Mouse (Mus musculus) MEL (cell line): ENCODE measurements around the gene Il34. TPM values are rescaled to one million over a fixed set of nuclear protein-coding genes. Genes with fewer than 3 reads are reported as not detected.
"Not testable (repeated sequence)": the region's sequence is repeated elsewhere in the genome, so short reads cannot be mapped to it uniquely, and the experiment has no call there.

Source experiments
- DNase-seq: peaks from one replicate; pipeline ENCODE4 v3.0.0; 2011; ENCODE audit warnings: low read depth, low spot score
- H3K27ac ChIP-seq: 2 replicates; pipeline ENCODE4 v1.5.1; 2012; ENCODE audit warnings: low read depth, mild to moderate bottlenecking, control low read depth, low read length, moderate library complexity; ENCODE audit not compliant: control insufficient read depth
- H3K27me3 ChIP-seq, 2 experiments: fragments of 150-350 bp in 1 of 2; sonication (generic) in 1 of 2; 2 replicates each; pipeline ENCODE4 v1.6.1; 2012; ENCODE audit warnings: low read length in 2 of 2, mild to moderate bottlenecking in 2 of 2, improper control_type of control experiment in 1 of 2, moderate library complexity in 1 of 2; ENCODE audit not compliant: insufficient read depth in 2 of 2, control insufficient read depth in 1 of 2
- H3K36me3 ChIP-seq, 2 experiments: 2 replicates each; pipeline ENCODE4 v1.6.1; 2012 to 2014; ENCODE audit warnings: low read length in 2 of 2, improper control_type of control experiment in 1 of 2, inconsistent platforms in 1 of 2, mild to moderate bottlenecking in 1 of 2; ENCODE audit not compliant: insufficient read depth in 2 of 2, control insufficient read depth in 1 of 2
- H3K4me1 ChIP-seq, 2 experiments: fragments of 150-350 bp in 1 of 2; sonication (generic) in 1 of 2; 2 replicates each; pipeline ENCODE4 v1.6.1; 2012; ENCODE audit warnings: low read length in 2 of 2, improper control_type of control experiment in 1 of 2, mild to moderate bottlenecking in 1 of 2; ENCODE audit not compliant: insufficient read depth in 2 of 2, control insufficient read depth in 1 of 2
- H3K4me3 ChIP-seq, 2 experiments: fragments of 150-350 bp in 1 of 2; sonication (generic) in 1 of 2; 2 replicates each; pipeline ENCODE4 v1.5.1; 2012; ENCODE audit warnings: low read depth in 2 of 2, low read length in 2 of 2, mild to moderate bottlenecking in 2 of 2, moderate library complexity in 2 of 2, control low read depth in 1 of 2, improper control_type of control experiment in 1 of 2; ENCODE audit not compliant: control insufficient read depth in 1 of 2, insufficient read depth in 1 of 2
- H3K79me2 ChIP-seq: 2 replicates; pipeline ENCODE4 v1.6.1; 2012; ENCODE audit warnings: mild to moderate bottlenecking, low read length, moderate library complexity; ENCODE audit not compliant: control insufficient read depth, poor library complexity, insufficient read depth
- H3K9ac ChIP-seq: 2 replicates; pipeline ENCODE4 v1.6.1; 2012; ENCODE audit warnings: low read depth, mild to moderate bottlenecking, control low read depth, low read length, moderate library complexity; ENCODE audit not compliant: control insufficient read depth, poor library complexity, severe bottlenecking
- H3K9me3 ChIP-seq: fragments of 150-350 bp; sonication (generic); replicated peaks from 2 replicates; pipeline ENCODE4 v1.6.1; 2012; ENCODE audit warnings: mild to moderate bottlenecking, low read length, improper control_type of control experiment, moderate library complexity; ENCODE audit not compliant: insufficient read depth
- ELF1 ChIP-seq: IDR thresholded peaks from 2 replicates; pipeline ENCODE4 v1.6.1; 2014; ENCODE audit warnings: low read depth, mild to moderate bottlenecking, inconsistent platforms, low read length, improper control_type of control experiment, moderate library complexity
- ETS1 ChIP-seq: IDR thresholded peaks from 2 replicates; pipeline ENCODE4 v1.6.1; 2012; ENCODE audit warnings: low read depth, mild to moderate bottlenecking, inconsistent platforms, low read length, improper control_type of control experiment, moderate library complexity
- GATA1 ChIP-seq: IDR thresholded peaks from 2 replicates; pipeline ENCODE4 v1.6.1; 2011; ENCODE audit warnings: low read depth, low read length, improper control_type of control experiment
- HCFC1 ChIP-seq: IDR thresholded peaks from 2 replicates; pipeline ENCODE4 v1.6.1; 2012; ENCODE audit warnings: low read depth, mild to moderate bottlenecking, inconsistent platforms, low read length, improper control_type of control experiment, moderate library complexity
- JUND ChIP-seq: IDR thresholded peaks from 2 replicates; pipeline ENCODE4 v1.6.1; 2011; ENCODE audit warnings: low read depth, mild to moderate bottlenecking, improper control_type of control experiment, low read length
- KAT2A ChIP-seq: conservative IDR thresholded peaks from 2 replicates; pipeline ENCODE4 v1.6.1; 2012; ENCODE audit warnings: low read depth, low read length, improper control_type of control experiment, inconsistent platforms
- MAFK ChIP-seq: IDR thresholded peaks from 2 replicates; pipeline ENCODE4 v1.6.1; 2011; ENCODE audit warnings: low read depth, mild to moderate bottlenecking, low read length, improper control_type of control experiment, borderline replicate concordance
- MAX ChIP-seq: IDR thresholded peaks from 2 replicates; pipeline ENCODE4 v1.6.1; 2011; ENCODE audit warnings: low read length, improper control_type of control experiment
- NRF1 ChIP-seq: IDR thresholded peaks from 2 replicates; pipeline ENCODE4 v1.6.1; 2014; ENCODE audit warnings: low read depth, mild to moderate bottlenecking, inconsistent platforms, low read length, improper control_type of control experiment, moderate library complexity; ENCODE audit not compliant: poor library complexity, insufficient read depth, severe bottlenecking
- POLR2AphosphoS2 ChIP-seq: IDR thresholded peaks from 2 replicates; pipeline ENCODE4 v1.6.1; 2011; ENCODE audit warnings: low read length, improper control_type of control experiment
- RAD21 ChIP-seq: IDR thresholded peaks from 2 replicates; pipeline ENCODE4 v1.6.1; 2011; ENCODE audit warnings: mild to moderate bottlenecking, low read depth, low read length, improper control_type of control experiment
- RCOR1 ChIP-seq: IDR thresholded peaks from 2 replicates; pipeline ENCODE4 v1.6.1; 2012; ENCODE audit warnings: low read depth, mild to moderate bottlenecking, inconsistent platforms, low read length, improper control_type of control experiment
- SIN3A ChIP-seq: IDR thresholded peaks from 2 replicates; pipeline ENCODE4 v1.6.1; 2012; ENCODE audit warnings: low read length, improper control_type of control experiment, inconsistent platforms
- SMC3 ChIP-seq: IDR thresholded peaks from 2 replicates; pipeline ENCODE4 v1.6.1; 2011; ENCODE audit warnings: low read depth, low read length, improper control_type of control experiment
- TAL1 ChIP-seq: IDR thresholded peaks from 2 replicates; pipeline ENCODE4 v1.6.1; 2012; ENCODE audit warnings: mild to moderate bottlenecking, inconsistent platforms, low read length, moderate library complexity, mixed read lengths
- TCF12 ChIP-seq: IDR thresholded peaks from 2 replicates; pipeline ENCODE4 v1.6.1; 2014; ENCODE audit warnings: low read depth, mild to moderate bottlenecking, inconsistent platforms, low read length, improper control_type of control experiment, moderate library complexity
- ZC3H11A ChIP-seq: IDR thresholded peaks from 2 replicates; pipeline ENCODE4 v1.6.1; 2012; ENCODE audit warnings: low read depth, mild to moderate bottlenecking, inconsistent platforms, low read length, improper control_type of control experiment
- ZKSCAN1 ChIP-seq: IDR thresholded peaks from 2 replicates; pipeline ENCODE4 v1.6.1; 2012; ENCODE audit warnings: low read depth, mild to moderate bottlenecking, inconsistent platforms, low read length, improper control_type of control experiment, moderate library complexity
- ZNF384 ChIP-seq: IDR thresholded peaks from 2 replicates; pipeline ENCODE4 v1.6.1; 2012; ENCODE audit warnings: low read depth, mild to moderate bottlenecking, inconsistent platforms, low read length, improper control_type of control experiment
- polyA plus RNA-seq, 2 experiments: library from polyadenylated mRNA; stranded (reverse) in 1 of 2; unstranded in 1 of 2; fragments of >175 nt in 1 of 2; fragments of >200 nt in 1 of 2; gene quantifications; 2 replicates each; pipeline versions ENCODE4 v1.2.1 to v1.2.4; 2012; ENCODE audit warnings: low replicate concordance in 2 of 2, low read depth in 1 of 2; ENCODE audit not compliant: insufficient read length in 2 of 2, insufficient read depth in 1 of 2, missing spikeins in 1 of 2
- total RNA-seq: library from RNA; depleted of rRNA; stranded (reverse); fragments of 300-350 nt; gene quantifications from 2 replicates; pipeline ENCODE4 v1.2.3, GENCODE M21; 2012

Il34 gene
- total and polyA plus RNA-seq, 3 experiments: 0.12 to 0.18 TPM; not detected in 1

DNA sequence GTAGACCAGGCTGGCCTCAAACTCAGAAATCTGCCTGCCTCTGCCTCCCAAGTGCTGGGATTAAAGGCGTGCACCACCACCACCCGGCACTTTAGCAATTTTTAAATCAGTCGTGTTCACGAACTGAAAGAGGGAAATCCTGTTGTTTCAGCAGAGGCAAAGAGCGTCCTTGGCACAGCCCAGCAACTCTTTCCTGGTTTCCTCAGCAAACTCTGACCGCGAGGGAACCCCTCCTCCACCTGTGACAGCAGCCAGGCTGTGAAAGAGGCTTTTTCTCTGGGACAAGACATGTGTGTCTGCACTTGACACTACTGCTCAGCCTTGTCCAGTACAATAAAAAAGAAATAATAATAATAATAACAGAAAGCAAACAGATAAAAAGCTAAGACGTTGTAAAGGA is 18.8 kb downstream of the Il34 start:
- Histone ChIP-seq H3K36me3 (no peaks in the 10 kb centered on the region; a peak in 2 of 4 replicates), H3K27ac (no peak overlapping the region)
- no peak for TF ChIP-seq RCOR1
- no peak for TF ChIP-seq ZNF384
- no peak for TF ChIP-seq KAT2A
- TF ChIP-seq, all 39 proteins: peak for 0
- no peak overlapping the region for H3K4me3 ChIP-seq
- H3K9me3 ChIP-seq: no peaks in the 10 kb centered on the region
- peaks cover 0 to 11% of the 10 kb centered on the region in 2 experiments; a peak in 2 of 4 replicates for H3K4me1 ChIP-seq
- no peaks in the 10 kb centered on the region for H3K79me2 ChIP-seq
- H3K27me3 ChIP-seq: no peaks in the 10 kb centered on the region
- no peak overlapping the region for H3K9ac ChIP-seq
- no peak for DNase-seq

GRCm38 (mm10) chr8:110786501-110786900 is 19.2 kb downstream of the Il34 start:
- not testable (repeated sequence) for H3K79me2 ChIP-seq, H3K4me3 ChIP-seq, H3K27ac ChIP-seq, H3K9ac ChIP-seq, H3K36me3 ChIP-seq, H3K9me3 ChIP-seq, H3K27me3 ChIP-seq
- H3K4me1 ChIP-seq: peaks cover 0 to 11% of the 10 kb centered on the region in 2 experiments; a peak in 2 of 4 replicates
- DNase-seq: peak; percentile 45

DNA sequence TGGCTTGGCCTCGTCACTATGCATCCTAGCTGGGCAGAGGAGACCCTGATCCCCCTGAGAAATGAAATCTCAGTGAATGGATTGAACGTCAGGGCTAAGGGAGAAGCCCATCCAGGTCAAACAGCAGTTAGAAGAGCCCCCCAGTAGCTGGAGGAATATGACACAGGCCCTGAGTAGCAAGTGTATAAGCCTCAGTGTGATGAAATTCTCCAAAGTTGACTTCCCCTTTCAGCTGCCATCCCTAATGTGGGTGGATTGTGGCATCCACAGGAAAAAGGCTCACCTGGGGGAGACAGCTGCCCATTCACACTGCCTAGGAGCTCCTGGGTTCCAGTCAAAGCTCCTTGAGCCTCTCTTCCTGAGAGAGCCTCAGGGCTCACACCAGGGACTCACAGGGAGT is 20.4 kb downstream of the Il34 start:
- no peak overlapping the region for H3K27ac ChIP-seq
- H3K4me1 ChIP-seq: peaks cover 0 to 9% of the 10 kb centered on the region in 2 experiments; a peak in 2 of 4 replicates
- H3K4me3 ChIP-seq: no peak overlapping the region; a peak in 1 of 4 replicates
- H3K9ac ChIP-seq: no peak overlapping the region
- H3K27me3 ChIP-seq: peaks cover 2% of the 10 kb centered on the region in 2 experiments; a peak in 3 of 4 replicates
- no peak for TF ChIP-seq KAT2A
- no peak for TF ChIP-seq JUND
- TF ChIP-seq RCOR1: no peak
- TF ChIP-seq, all 39 proteins: peak for 0
- Histone ChIP-seq H3K9me3 (no peaks in the 10 kb centered on the region), H3K79me2 (no peaks in the 10 kb centered on the region), H3K36me3 (no peaks in the 10 kb centered on the region; a peak in 2 of 4 replicates)
- no peak for DNase-seq

- H3K79me2 ChIP-seq: no peaks in the 10 kb centered on the region
- peaks cover 0 to 8% of the 10 kb centered on the region in 2 experiments; a peak in 2 of 4 replicates for H3K4me1 ChIP-seq
- H3K27me3 ChIP-seq: peaks cover 4 to 8% of the 10 kb centered on the region in 2 experiments
- H3K27ac ChIP-seq: no peak overlapping the region
- H3K9ac ChIP-seq: no peak overlapping the region
- TF ChIP-seq POLR2AphosphoS2: no peak
- TF ChIP-seq MAFK: no peak
- TF ChIP-seq MAX: no peak
- no peak for TF ChIP-seq SMC3
- no peak for TF ChIP-seq HCFC1
- TF ChIP-seq TCF12: no peak
- no peak for TF ChIP-seq ELF1
- no peak for TF ChIP-seq ZC3H11A
- no peak for TF ChIP-seq GATA1
- TF ChIP-seq NRF1: no peak
- TF ChIP-seq SIN3A: no peak
- no peak for TF ChIP-seq ZKSCAN1
- no peak for TF ChIP-seq ETS1
- no peak for TF ChIP-seq RAD21
- no peak for TF ChIP-seq TAL1
- no peak for DNase-seq
- no peaks in the 10 kb centered on the region for H3K9me3 ChIP-seq
- no peaks in the 10 kb centered on the region; a peak in 1 of 4 replicates for H3K36me3 ChIP-seq
- H3K4me3 ChIP-seq: no peak overlapping the region
These were observed 25.6 kb downstream of the Il34 start for GRCm38 (mm10) chr8:110779924-110780718.
